Mouse (Mus musculus) erythroblast, embryonic 14.5 days (primary cell): ENCODE measurements around the gene Car2.

Source experiments
- GATA1 ChIP-seq: IDR thresholded peaks from 2 replicates; pipeline ENCODE4 v1.6.1; 2012; ENCODE audit warnings: low read length, inconsistent platforms, mixed read lengths
- TAL1 ChIP-seq: IDR thresholded peaks from 3 replicates; pipeline ENCODE4 v1.6.1; 2012; ENCODE audit warnings: low read length, inconsistent platforms, mixed read lengths

DNA sequence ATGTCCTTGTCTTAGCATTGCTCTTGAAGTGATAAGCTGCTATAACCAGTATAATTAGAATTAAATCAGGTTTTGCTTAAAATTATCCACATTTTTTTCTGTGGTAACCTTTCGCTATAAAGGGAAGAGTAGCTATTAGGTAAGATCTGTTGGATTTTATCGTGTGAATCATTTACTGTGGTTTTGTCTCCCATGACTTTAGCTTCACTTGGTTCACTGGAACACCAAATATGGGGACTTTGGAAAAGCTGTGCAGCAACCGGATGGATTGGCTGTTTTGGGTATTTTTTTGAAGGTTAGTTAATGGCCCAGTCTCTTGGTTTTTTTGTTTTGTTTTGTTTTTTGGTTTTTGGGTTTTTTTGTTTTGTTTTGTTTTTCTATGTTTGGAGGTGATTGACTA is 9.3 kb downstream of the Car2 start:
- TF ChIP-seq GATA1 (no peak), TAL1 (no peak)
